Mouse (Mus musculus) embryonic stem cell, embryonic (primary cell): ENCODE data around the gene Flna.
"Not testable (repeated sequence)": the region's sequence is repeated elsewhere in the genome, so short reads cannot be mapped to it uniquely, and the experiment has no call there.

Experiments
- CTCF ChIA-PET, 4 experiments: fragments of 300-600 bp in 2 of 4; fragments of 350-600 bp in 2 of 4; sonication (Branson Sonifier 250); formaldehyde crosslinking; loops; one replicate each; lab custom pipeline; 2022; ENCODE audit warnings: inconsistent platforms in 2 of 4; lab: Charles Lee
- POLR2A ChIA-PET, 4 experiments: fragments of 300-600 bp in 2 of 4; fragments of 350-600 bp in 2 of 4; sonication (Branson Sonifier 250); formaldehyde crosslinking; loops; one replicate each; lab custom pipeline; 2022; ENCODE audit warnings: antibody characterized with exemption in 4 of 4, inconsistent platforms in 1 of 4; lab: Charles Lee

The Flna gene

GRCm38 (mm10) chrX:74220099-74220498 lies 29.5 kb downstream of the Flna start:
- CTCF ChIA-PET, result not testable (repeated sequence)
- POLR2A ChIA-PET, result interaction anchor here (0.6 to 2.3 kb wide), 5 partner anchors 25 to 196 kb away, joined by 3 to 8 read pairs (median 5); partner anchors contain the start of genes Irak1 (in 1 of the 4) and Rpl10 (in 1 of the 4)

GRCm38 (mm10) chrX:74219449-74219848 lies 30.2 kb downstream of the Flna start:
- POLR2A ChIA-PET, result interaction anchor here (0.7 to 2.3 kb wide), 6 partner anchors 14 to 195 kb away, joined by 3 to 8 read pairs (median 4); partner anchors contain the start of genes Irak1 (in 1 of the 4) and Rpl10 (in 1 of the 4)
- CTCF ChIA-PET, result interaction anchor here in 1 of 4 experiments (0.5 kb wide), 1 partner anchor 29 kb away, joined by 5 read pairs; no protein-coding TSS in a partner anchor

GRCm38 (mm10) chrX:74218496-74218895 lies 31.1 kb downstream of the Flna start:
- CTCF ChIA-PET, result no interaction called here
- POLR2A ChIA-PET, result interaction anchor here in 3 of 4 experiments (1.4 to 2.3 kb wide), 3 partner anchors 15 to 28 kb away, joined by 3 to 8 read pairs (median 5); no protein-coding TSS in a partner anchor

- ChIA-PET CTCF (no interaction called here), POLR2A (interaction anchor here in 1 of 4 experiments (1.2 kb wide), 1 partner anchor 125 kb away, joined by 3 read pairs; no protein-coding TSS in a partner anchor)
These were observed 46.1 kb downstream of the Flna start for GRCm38 (mm10) chrX:74203556-74203955.

- ChIA-PET CTCF (interaction anchor here in 1 of 4 experiments (0.7 kb wide), 1 partner anchor 17 kb away, joined by 3 read pairs; no protein-coding TSS in a partner anchor), POLR2A (interaction anchor here in 1 of 4 experiments (1.5 kb wide), 1 partner anchor 78 kb away, joined by 3 read pairs; the partner anchor contains the start of gene Emd)
These were observed 72.7 kb downstream of the Flna start, which contains the start of gene Tktl1 for GRCm38 (mm10) chrX:74176959-74177358. Tktl1 (plus strand) TSS chrX:74177259.
